Mouse (Mus musculus): ENCODE data around the gene Naa80.

The Naa80 gene

GRCm38 (mm10) chr9:107551117-107551889 is 27.4 kb upstream of the Naa80 start, which contains the start of gene Rassf1:
Gene Rassf1, plus strand, starts transcription at chr9:107551555.
- DNase-seq, result peak; percentile 74 to 85

- no peak for DNase-seq
Observed at GRCm38 (mm10) chr9:107551890-107552355, 26.8 kb upstream of the Naa80 start.

GRCm38 (mm10) chr9:107552690-107553393 is 25.8 kb upstream of the Naa80 start:
- no peak for DNase-seq

GRCm38 (mm10) chr9:107553541-107554318 is 25.0 kb upstream of the Naa80 start:
- DNase-seq, result peak in 1 of 2 experiments; percentile 71

- DNase-seq, result peak; percentile 94 to 97
Observed at GRCm38 (mm10) chr9:107554319-107554825, 24.3 kb upstream of the Naa80 start.

GRCm38 (mm10) chr9:107555031-107555457 is 23.6 kb upstream of the Naa80 start:
- DNase-seq, result no peak

- DNase-seq, result no peak
Observed at GRCm38 (mm10) chr9:107555701-107556100, 23.0 kb upstream of the Naa80 start.

- no peak for DNase-seq
Observed at GRCm38 (mm10) chr9:107556346-107556745, 22.3 kb upstream of the Naa80 start.

- peak; percentile 91 to 95 for DNase-seq
Observed at GRCm38 (mm10) chr9:107563029-107563581, 15.6 kb upstream of the Naa80 start, which contains the start of gene Tusc2. Gene Tusc2, plus strand, starts transcription at chr9:107563255.

GRCm38 (mm10) chr9:107565556-107565955 is 13.1 kb upstream of the Naa80 start:
- DNase-seq, result peak in 1 of 2 experiments; percentile 15

GRCm38 (mm10) chr9:107566041-107566709 is 12.5 kb upstream of the Naa80 start:
- DNase-seq, result peak; percentile 72 to 78

GRCm38 (mm10) chr9:107566855-107567254 is 11.8 kb upstream of the Naa80 start:
- no peak for DNase-seq

- DNase-seq, result peak in 1 of 2 experiments; percentile 26
Observed at GRCm38 (mm10) chr9:107567702-107568319, 10.9 kb upstream of the Naa80 start, which contains the start of gene Hyal2. Gene Hyal2, plus strand, starts transcription at chr9:107567945.

GRCm38 (mm10) chr9:107568331-107569261 is 10.1 kb upstream of the Naa80 start:
- DNase-seq, result peak; percentile 82 to 83

- no peak for DNase-seq
Observed at GRCm38 (mm10) chr9:107569270-107569669, 9.4 kb upstream of the Naa80 start.

- DNase-seq, result no peak
Observed at GRCm38 (mm10) chr9:107570016-107570415, 8.7 kb upstream of the Naa80 start.

- no peak for DNase-seq
Observed at GRCm38 (mm10) chr9:107570845-107571244, 7.8 kb upstream of the Naa80 start.

GRCm38 (mm10) chr9:107571534-107572326 is 7.0 kb upstream of the Naa80 start:
- peak in 1 of 2 experiments; percentile 8 for DNase-seq

- no peak for DNase-seq
Observed at GRCm38 (mm10) chr9:107572327-107572662, 6.4 kb upstream of the Naa80 start.
